Mouse (Mus musculus) Muller cell, postnatal 12 days (primary cell): Measurements from ENCODE around the gene Ncstn.

Experiments
- DNase-seq: peaks from one replicate; pipeline ENCODE4 v3.0.0-alpha.2; 2015; ENCODE audit errors: inconsistent ontology term

The Ncstn gene

GRCm38 (mm10) chr1:172082101-172082898, at the start of gene Ncstn, which contains the start of gene Copa:
Ncstn (minus strand) TSS chr1:172082795.
Copa (plus strand) TSS chr1:172082529.
- peak; percentile 94 for DNase-seq

- DNase-seq = no peak
These were observed 49.7 kb upstream of the Ncstn start for GRCm38 (mm10) chr1:172132319-172132718.

- no peak for DNase-seq
These were observed 47.2 kb upstream of the Ncstn start for GRCm38 (mm10) chr1:172129780-172130179.

- no peak for DNase-seq
These were observed 46.5 kb upstream of the Ncstn start for GRCm38 (mm10) chr1:172129108-172129507.

- DNase-seq = no peak
These were observed 46.0 kb upstream of the Ncstn start for GRCm38 (mm10) chr1:172128563-172128962.

- no peak for DNase-seq
These were observed 44.9 kb upstream of the Ncstn start for GRCm38 (mm10) chr1:172127487-172127886.

GRCm38 (mm10) chr1:172126376-172127347, 44.1 kb upstream of the Ncstn start, which contains the start of gene Pex19:
Pex19 (plus strand) TSS chr1:172126755.
- peak; percentile 95 for DNase-seq

- DNase-seq = no peak
These were observed 42.0 kb upstream of the Ncstn start for GRCm38 (mm10) chr1:172124572-172124971.

GRCm38 (mm10) chr1:172122671-172123070, 40.1 kb upstream of the Ncstn start:
- no peak for DNase-seq

- peak; percentile 32 for DNase-seq
These were observed 37.1 kb upstream of the Ncstn start for GRCm38 (mm10) chr1:172119720-172120119.

- DNase-seq = no peak
These were observed 36.5 kb upstream of the Ncstn start for GRCm38 (mm10) chr1:172119100-172119499.

- DNase-seq = no peak
These were observed 34.4 kb upstream of the Ncstn start for GRCm38 (mm10) chr1:172116948-172117347.

GRCm38 (mm10) chr1:172107777-172108477, 25.3 kb upstream of the Ncstn start:
- no peak for DNase-seq

GRCm38 (mm10) chr1:172105101-172105500, 22.5 kb upstream of the Ncstn start:
- DNase-seq = no peak

- DNase-seq = no peak
These were observed 21.0 kb upstream of the Ncstn start for GRCm38 (mm10) chr1:172103619-172104018.

- DNase-seq = peak; percentile 36
These were observed 16.9 kb upstream of the Ncstn start for GRCm38 (mm10) chr1:172099325-172100033.

GRCm38 (mm10) chr1:172095202-172095601, 12.6 kb upstream of the Ncstn start:
- DNase-seq = no peak

- DNase-seq = no peak
These were observed 11.7 kb upstream of the Ncstn start for GRCm38 (mm10) chr1:172094295-172094694.

- DNase-seq = no peak
These were observed 10.9 kb upstream of the Ncstn start for GRCm38 (mm10) chr1:172093522-172093921.

GRCm38 (mm10) chr1:172082899-172083445, 377 bp upstream of the Ncstn start:
- DNase-seq = no peak

GRCm38 (mm10) chr1:172077981-172078380, 4.6 kb downstream of the Ncstn start:
- DNase-seq = no peak
